Mouse (Mus musculus): ENCODE measurements at regions not wholly inside any gene's neighbourhood (a gene's known extent, or its start where the extent isn't known, plus 50 kb on each side); places are given as distances from the start of the nearest gene placed in this dataset.
A peak's percentile ranks its signal among the peaks of the same experiment; 100 is the strongest.

GRCm38 (mm10) chr19:14124986-14125385, 211.7 kb downstream of the Olfr1505 start:
- Histone ChIP-seq H3K4me3 (no peak overlapping the region), H3K27ac (no peak overlapping the region)
- TF ChIP-seq CTCF (IDR thresholded peaks at IDR 0.05) = no peak
- DNase-seq = no peak
- intact Hi-C loops (cut with DNase I) = loop anchor here (5.0 kb wide), 1 partner anchor 117 kb away; no protein-coding TSS in a partner anchor

GRCm38 (mm10) chr19:14128397-14129209, 215.3 kb downstream of the Olfr1505 start:
- H3K27ac ChIP-seq = peak overlapping the region; percentile 48; the same call in 1 of the 2 replicates
- peak; percentile 25 for DNase-seq
- no peak for TF ChIP-seq CTCF (IDR thresholded peaks at IDR 0.05)
- intact Hi-C loops (cut with DNase I) = loop anchor here (2.0 to 5.0 kb wide), 2 partner anchors 98 to 114 kb away; no protein-coding TSS in a partner anchor
- H3K4me3 ChIP-seq = no peak overlapping the region

GRCm38 (mm10) chr19:14161217-14161616, 247.9 kb downstream of the Olfr1505 start:
- DNase-seq = no peak
- Histone ChIP-seq H3K4me3 (no peak overlapping the region), H3K27ac (no peak overlapping the region)
- intact Hi-C loops (cut with DNase I) = no loop called here
- no peak for TF ChIP-seq CTCF (IDR thresholded peaks at IDR 0.05)

GRCm38 (mm10) chr19:14162773-14163172, 249.4 kb downstream of the Olfr1505 start:
- intact Hi-C loops (cut with DNase I) = no loop called here
- DNase-seq = no peak
- Histone ChIP-seq H3K27ac (no peak overlapping the region), H3K4me3 (no peak overlapping the region)
- TF ChIP-seq CTCF (IDR thresholded peaks at IDR 0.05) = no peak

GRCm38 (mm10) chr19:14165775-14166174, 252.4 kb downstream of the Olfr1505 start:
- Histone ChIP-seq H3K27ac (no peak overlapping the region), H3K4me3 (no peak overlapping the region)
- no peak for DNase-seq
- no peak for TF ChIP-seq CTCF (IDR thresholded peaks at IDR 0.05)
- intact Hi-C loops (cut with DNase I) = no loop called here

- no peak overlapping the region for H3K4me3 ChIP-seq
- TF ChIP-seq CTCF (IDR thresholded peaks at IDR 0.05) = no peak
- H3K27ac ChIP-seq = no peak overlapping the region
- no peak for DNase-seq
- intact Hi-C loops (cut with DNase I) = no loop called here
These were observed 266.9 kb downstream of the Olfr1505 start for GRCm38 (mm10) chr19:14180244-14180643.

GRCm38 (mm10) chr19:14180956-14181355, 267.6 kb downstream of the Olfr1505 start:
- Histone ChIP-seq H3K27ac (no peak overlapping the region), H3K4me3 (no peak overlapping the region)
- no peak for DNase-seq
- intact Hi-C loops (cut with DNase I) = no loop called here
- TF ChIP-seq CTCF (IDR thresholded peaks at IDR 0.05) = no peak

GRCm38 (mm10) chr19:14181661-14182415, 268.5 kb downstream of the Olfr1505 start:
- no peak overlapping the region for H3K27ac ChIP-seq
- no peak for DNase-seq
- no peak for TF ChIP-seq CTCF (IDR thresholded peaks at IDR 0.05)

GRCm38 (mm10) chr19:14191820-14192219, 278.5 kb downstream of the Olfr1505 start:
- TF ChIP-seq CTCF (IDR thresholded peaks at IDR 0.05) = no peak
- intact Hi-C loops (cut with DNase I) = loop anchor here (2.0 kb wide), 1 partner anchor 55 kb away; no protein-coding TSS in a partner anchor
- DNase-seq = no peak
- Histone ChIP-seq H3K4me3 (no peak overlapping the region), H3K27ac (no peak overlapping the region)

More at GRCm38 (mm10) chr19:14181661-14182415, 268.5 kb downstream of the Olfr1505 start:
- H3K4me3 ChIP-seq = no peak overlapping the region
- intact Hi-C loops (cut with DNase I) = no loop called here

- Histone ChIP-seq H3K27ac (no peak overlapping the region), H3K4me3 (no peak overlapping the region)
- DNase-seq = no peak
- TF ChIP-seq CTCF (IDR thresholded peaks at IDR 0.05) = no peak
- intact Hi-C loops (cut with DNase I) = no loop called here
These were observed 284.5 kb downstream of the Olfr1505 start for GRCm38 (mm10) chr19:14197864-14198263.

GRCm38 (mm10) chr19:14220507-14220909, 307.2 kb downstream of the Olfr1505 start:
- no peak for TF ChIP-seq CTCF (IDR thresholded peaks at IDR 0.05)
- Histone ChIP-seq H3K27ac (no peak overlapping the region), H3K4me3 (no peak overlapping the region)
- DNase-seq = no peak
- intact Hi-C loops (cut with DNase I) = loop anchor here (10.0 kb wide), 2 partner anchors 236 to 814 kb away; no protein-coding TSS in a partner anchor

GRCm38 (mm10) chr19:14225061-14225696, 311.8 kb downstream of the Olfr1505 start:
- intact Hi-C loops (cut with DNase I) = loop anchor here (1.0 to 10.0 kb wide), 4 partner anchors 15 to 810 kb away; partner anchors contain the start of gene Tle4
- Histone ChIP-seq H3K4me3 (peak overlapping the region; percentile 33), H3K27ac (peak overlapping the region; percentile 64)
- no peak for TF ChIP-seq CTCF (IDR thresholded peaks at IDR 0.05)
- DNase-seq = peak; percentile 82

Measured in gastrocnemius, adult 2 months (tissue).